Mouse (Mus musculus) kidney, adult 10 weeks (tissue): ENCODE results near the gene Zfp418. TPM values are rescaled to one million over a fixed set of nuclear protein-coding genes. Genes with fewer than 3 reads are reported as not detected.

ENCODE experiments used
- polyA plus RNA-seq: library from polyadenylated mRNA; stranded (reverse); fragments of 350-450 nt; fragmentation: Illumina TruSeq; extraction: RNeasy Lipid Tissue Mini Kit (QIAGEN cat#74804); gene quantifications from one replicate; pipeline ENCODE4 v1.2.3, GENCODE M21; 2014; ENCODE audit warnings: low read depth, low replicate concordance

Gene Zfp418
- 6.8 TPM for polyA plus RNA-seq

DNA sequence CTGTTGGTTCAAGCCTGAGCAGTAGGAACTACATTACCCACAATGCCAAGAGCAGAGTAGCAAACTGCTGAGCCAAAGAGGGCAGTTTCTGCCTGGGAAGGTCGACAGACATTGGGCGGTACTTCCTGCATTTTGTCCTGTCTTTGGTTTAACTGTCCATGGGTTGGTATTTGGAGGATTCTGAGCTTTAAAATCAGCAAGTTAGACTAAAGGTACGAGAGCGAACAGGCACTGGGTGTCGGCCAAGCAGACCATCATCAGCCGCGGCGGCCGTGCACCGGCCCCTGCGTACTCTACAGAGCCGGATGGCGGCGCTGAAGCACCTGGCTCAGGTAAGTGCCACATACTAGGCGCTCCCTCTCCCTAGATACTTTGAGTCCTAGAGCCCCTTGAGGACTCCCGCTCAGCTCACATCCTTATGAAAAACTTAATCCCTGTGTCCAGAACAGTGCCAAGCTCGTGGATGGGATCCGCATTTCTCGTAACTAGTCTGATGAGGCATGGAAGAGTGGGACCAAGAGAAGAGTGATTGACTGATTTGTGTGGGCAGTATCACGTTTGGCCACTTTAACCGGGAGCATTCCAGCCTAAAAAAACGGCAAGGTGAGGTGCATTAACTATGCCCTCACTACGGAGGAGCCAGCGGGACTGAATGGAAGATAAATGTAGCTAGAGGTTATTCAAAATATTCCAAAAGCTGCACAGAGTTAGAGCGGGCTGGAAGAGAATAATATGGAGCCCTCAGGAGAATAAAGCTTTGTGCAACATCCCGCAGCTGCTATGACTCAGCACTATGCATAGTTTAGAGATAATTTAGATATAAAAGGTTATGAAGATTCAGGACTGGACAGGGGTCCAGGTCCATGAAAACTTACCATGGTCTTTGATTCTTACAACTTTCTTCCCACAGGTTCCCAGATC, at the start of gene Zfp418:
TSS of gene Zfp418 (plus strand) at position 104 of the 921 bp plus-strand sequence.

GRCm38 (mm10) chr7:7136379-7136866, 34.7 kb upstream of the Zfp418 start, which contains the start of gene Zfp773:
TSS of gene Zfp773 (minus strand) at chr7:7136755.

DNA sequence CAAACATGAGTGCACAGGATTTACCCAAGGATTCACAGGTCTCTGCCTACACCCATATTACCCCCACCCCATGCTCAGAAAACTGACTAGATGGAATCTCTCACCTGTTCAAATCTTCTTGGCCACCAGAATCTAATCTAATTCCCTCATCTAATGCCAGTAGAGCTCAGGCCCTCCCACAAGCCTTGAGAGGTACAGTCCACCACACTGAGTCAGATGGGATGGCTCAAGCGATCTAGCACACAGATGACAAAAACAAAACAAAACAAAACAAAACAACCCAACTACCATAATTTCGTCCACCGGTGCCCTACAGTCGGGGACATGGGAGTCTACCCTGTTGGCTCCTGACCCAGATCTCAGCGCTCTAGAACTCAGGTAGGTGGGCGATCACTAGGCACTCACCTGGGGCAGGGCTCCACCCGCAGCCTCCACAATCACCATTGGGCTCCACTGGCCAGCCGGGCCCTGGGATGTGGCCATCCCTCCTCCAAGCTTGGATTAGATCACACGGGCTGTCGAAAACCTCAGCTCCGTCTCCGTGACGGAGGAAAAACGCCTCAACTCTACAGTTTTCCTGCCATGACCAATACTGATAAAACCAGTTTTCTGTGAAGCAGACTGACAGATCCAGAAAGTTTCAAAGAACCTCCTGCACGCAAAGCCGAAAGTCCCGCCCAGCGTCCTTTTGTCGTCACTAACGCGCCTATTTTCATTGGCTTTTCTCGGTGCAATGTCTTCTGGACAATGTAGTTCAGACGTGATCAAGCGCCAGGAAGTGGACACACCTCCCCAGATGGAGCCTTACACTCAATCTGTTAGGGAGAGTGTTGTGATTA, 38.4 kb downstream of the Zfp418 start, which contains the start of gene Zfp772:
TSS of gene Zfp772 (minus strand) at position 686 of the 839 bp plus-strand sequence.

Other genes starting within 250 kb of the Zfp418 start
- not detected for gene Aurkc, start 176.0 kb upstream of the Zfp418 start, polyA plus RNA-seq
- gene Zfp954, start 49.8 kb upstream of the Zfp418 start, polyA plus RNA-seq = 6.8 TPM
- gene Zfp773, start 34.6 kb upstream of the Zfp418 start, polyA plus RNA-seq = 1.5 TPM
- gene Zfp772, start 38.7 kb downstream of the Zfp418 start, polyA plus RNA-seq = 7.9 TPM
- gene Vmn2r29, start 76.0 kb downstream of the Zfp418 start, polyA plus RNA-seq = 7.9 TPM
- gene Gm45844, start 107.0 kb downstream of the Zfp418 start, polyA plus RNA-seq = 11.4 TPM
- 102 TPM for gene Clcn4, start 129.5 kb downstream of the Zfp418 start, polyA plus RNA-seq
- not detected for gene Vmn2r30, start 166.3 kb downstream of the Zfp418 start, polyA plus RNA-seq
- gene Gm45783, start 203.2 kb downstream of the Zfp418 start, polyA plus RNA-seq = not detected
- not detected for gene Vmn2r31, start 228.4 kb downstream of the Zfp418 start, polyA plus RNA-seq